Comparison of ENCODE assay signal across 10 mouse cellular contexts in genomic region chr2:51056141-51056731, GRCm38 (mm10).
DNase-seq lines count a peak whose midpoint lies in the region; ATAC-seq and TF ChIP-seq lines count a peak whose summit lies in the region.
"Had no signal": no experiment of that assay in that cellular context is flagged by ENCODE, and none has a peak within 500 bp of the region (broad histone marks: within the 10 kb centered on the region; RNA-seq: fewer than 3 reads in every experiment).

No protein-coding gene starts in this region.

- no peaks in the 10 kb centered on the region for H3K27me3 ChIP-seq in neural tube, embryonic 15.5 days (replicated peaks)
- no peaks in the 10 kb centered on the region for H3K27me3 ChIP-seq in stomach, postnatal 0 days (ENCODE audit: control insufficient read depth, insufficient read depth, low read length)
- H3K27me3 ChIP-seq in forebrain, postnatal 0 days (ENCODE audit: insufficient read depth, low read length): no peaks in the 10 kb centered on the region

- no peaks in the 10 kb centered on the region for H3K9me3 ChIP-seq in neural tube, embryonic 15.5 days (replicated peaks)
- H3K9me3 ChIP-seq in stomach, postnatal 0 days (ENCODE audit: control insufficient read depth, low read length): no peaks in the 10 kb centered on the region
- no peaks in the 10 kb centered on the region for H3K9me3 ChIP-seq in forebrain, postnatal 0 days (ENCODE audit: low read length)

- no peaks in the 10 kb centered on the region for H3K36me3 ChIP-seq in neural tube, embryonic 15.5 days
- no peaks in the 10 kb centered on the region for H3K36me3 ChIP-seq in stomach, postnatal 0 days (ENCODE audit: control insufficient read depth, insufficient read depth, low read length)
- no peaks in the 10 kb centered on the region for H3K36me3 ChIP-seq in forebrain, postnatal 0 days (ENCODE audit: insufficient read depth)

- TF ChIP-seq EP300 in stomach, postnatal 0 days (optimal IDR thresholded peaks at IDR 0.05): no peak

- peak; percentile 31 for DNase-seq in neural tube, embryonic 10.5 days (ENCODE audit: extremely low spot score, low spot score)
- peak; percentile 69 for DNase-seq in fibroblast of lung, adult 2 months (ENCODE audit: low read depth)
- peak; percentile 48 to 69 for DNase-seq in kidney, postnatal 4 days
- peak; percentile 22 for DNase-seq in stomach, postnatal 0 days (ENCODE audit: low spot score)
- DNase-seq in thymus, adult 18-20 months: no peak
- DNase-seq in right cerebral cortex, postnatal 4 days: no peak
- no peak for DNase-seq in forebrain, postnatal 0 days

- ATAC-seq in neural tube, embryonic 15.5 days (ENCODE audit: low FRiP score): no peak
- ATAC-seq in stomach, postnatal 0 days (ENCODE audit: low FRiP score, low TSS enrichment): peak; percentile 92
- ATAC-seq in forebrain, postnatal 0 days: no peak
- ATAC-seq: hindbrain, postnatal 0 days had no signal

- 0 out of 2 replicates have a peak, but pooled peaks cover 3% of the 10 kb centered on the region for H3K4me1 ChIP-seq in neural tube, embryonic 15.5 days
- no peaks in the 10 kb centered on the region for H3K4me1 ChIP-seq in stomach, postnatal 0 days (replicated peaks; ENCODE audit: control insufficient read depth, insufficient read depth)
- no peaks in the 10 kb centered on the region for H3K4me1 ChIP-seq in forebrain, postnatal 0 days (ENCODE audit: insufficient read depth)

- no peak overlapping the region for H3K27ac ChIP-seq in neural tube, embryonic 15.5 days (replicated peaks)
- no peak overlapping the region for H3K27ac ChIP-seq in stomach, postnatal 0 days (replicated peaks)
- no peak overlapping the region for H3K27ac ChIP-seq in forebrain, postnatal 0 days (ENCODE audit: low read depth, low read length)
- H3K27ac ChIP-seq: hindbrain, postnatal 0 days; macrophage had no signal

- no peak for TF ChIP-seq CTCF in stomach, postnatal 0 days (IDR thresholded peaks at IDR 0.05; ENCODE audit: low read depth)
- TF ChIP-seq CTCF in forebrain, postnatal 0 days (IDR thresholded peaks at IDR 0.05; ENCODE audit: low read depth): no peak

- H3K4me3 ChIP-seq in neural tube, embryonic 15.5 days (replicated peaks): no peak overlapping the region
- H3K4me3 ChIP-seq in stomach, postnatal 0 days (ENCODE audit: low read depth, low read length): no peak overlapping the region
- no peak overlapping the region for H3K4me3 ChIP-seq in forebrain, postnatal 0 days (ENCODE audit: low read depth, low read length)

- no peak overlapping the region for H3K4me2 ChIP-seq in neural tube, embryonic 15.5 days
- H3K4me2 ChIP-seq in stomach, postnatal 0 days (replicated peaks; ENCODE audit: low read depth): no peak overlapping the region
- H3K4me2 ChIP-seq in forebrain, postnatal 0 days (ENCODE audit: low read depth): no peak overlapping the region

- 45% methylated on average over 8 of the region's 8 CpGs for WGBS in neural tube, embryonic 15.5 days
- 34% methylated on average over 8 of the region's 8 CpGs for WGBS in stomach, postnatal 0 days
- 56% methylated on average over 8 of the region's 8 CpGs for whole genome bisulfite sequencing in forebrain, postnatal 0 days

- H3K9ac ChIP-seq in neural tube, embryonic 15.5 days (replicated peaks): no peak overlapping the region
- no peak overlapping the region for H3K9ac ChIP-seq in stomach, postnatal 0 days (ENCODE audit: low read length)
- H3K9ac ChIP-seq in forebrain, postnatal 0 days: no peak overlapping the region

Comparison
In these comparisons a context has a peak if more than half of its experiments do, and no peak if none do; other contexts are left out.
1. DNase-seq: peak in neural tube, embryonic 10.5 days (single experiment), fibroblast of lung, adult 2 months (single experiment), kidney, postnatal 4 days (2 of 2) and stomach, postnatal 0 days (single experiment); none in thymus, adult 18-20 months (0 of 2), right cerebral cortex, postnatal 4 days (single experiment) and forebrain, postnatal 0 days (single experiment).